Mouse (Mus musculus) ovary, postnatal 36 days (tissue): ENCODE data around the gene Gm2a.
A peak's percentile ranks its signal among the peaks of the same experiment; 100 is the strongest.
"Not testable (repeated sequence)": the region's sequence is repeated elsewhere in the genome, so short reads cannot be mapped to it uniquely, and the experiment has no call there.

ENCODE experiments used
- DNase-seq: peaks from one replicate; pipeline ENCODE4 v3.0.0; 2022; ENCODE audit warnings: low spot score, mixed read lengths

Gene Gm2a

GRCm38 (mm10) chr11:55097463-55098188 lies at the start of gene Gm2a:
Gene Gm2a, plus strand, starts transcription at chr11:55098115.
- peak; percentile 94 for DNase-seq

DNA sequence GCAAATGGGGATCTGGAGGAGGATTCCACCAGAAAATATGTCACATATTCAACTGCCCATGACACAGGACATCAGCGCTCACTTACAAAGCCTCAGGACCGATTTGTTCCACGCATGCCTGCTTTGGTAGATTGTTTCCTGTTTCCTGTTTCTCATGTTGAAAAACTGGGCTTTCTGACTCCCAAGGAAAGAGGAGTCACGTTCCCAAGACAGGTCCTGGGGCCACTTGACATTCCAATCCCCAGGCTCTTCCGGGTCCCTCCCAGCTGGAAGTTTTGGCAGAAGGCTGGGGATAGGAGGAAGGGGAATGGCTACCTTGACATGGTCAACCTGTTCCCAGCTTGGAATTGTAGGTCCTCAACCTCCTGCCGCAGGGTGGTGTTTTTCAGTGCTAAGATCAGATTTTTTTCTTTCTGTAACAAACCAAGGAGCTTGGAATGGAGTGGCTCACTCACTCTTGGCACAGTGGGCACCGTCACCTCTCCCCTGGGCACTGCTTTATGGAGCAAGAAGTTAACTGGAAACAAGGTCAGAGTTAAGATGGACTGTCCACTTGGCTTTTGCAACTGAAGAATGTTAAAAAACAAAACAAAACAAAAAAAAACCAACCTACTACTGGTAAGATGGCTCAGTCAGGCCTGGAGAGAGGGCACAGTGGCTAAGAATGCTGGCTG lies 46.9 kb upstream of the Gm2a start:
- no peak for DNase-seq

- no peak for DNase-seq
These were observed 40.4 kb upstream of the Gm2a start for GRCm38 (mm10) chr11:55057511-55057910.

GRCm38 (mm10) chr11:55060802-55061201 lies 37.1 kb upstream of the Gm2a start:
- DNase-seq, result no peak

DNA sequence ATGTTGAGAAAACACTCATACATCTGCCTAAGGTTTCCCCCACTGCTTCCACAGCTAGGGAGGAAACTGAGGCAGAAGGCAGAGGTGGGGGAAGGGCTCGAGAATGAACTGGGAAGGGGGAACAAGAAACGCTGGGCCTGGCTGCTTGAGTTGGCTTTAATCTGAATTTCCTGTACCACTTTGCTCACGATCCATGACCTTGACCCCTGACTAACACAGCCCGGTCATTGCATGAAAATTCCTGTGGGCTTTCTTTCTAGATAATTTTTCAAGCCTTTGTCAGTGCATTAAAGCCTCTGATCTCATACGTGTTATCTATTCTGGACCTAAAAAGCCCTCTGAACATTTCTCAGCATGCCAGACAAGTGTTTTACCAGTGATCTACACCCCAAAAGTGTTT lies 35.1 kb upstream of the Gm2a start:
- no peak for DNase-seq

- no peak for DNase-seq
These were observed 31.0 kb upstream of the Gm2a start for GRCm38 (mm10) chr11:55066921-55067320.

GRCm38 (mm10) chr11:55069023-55069422 lies 28.9 kb upstream of the Gm2a start:
- no peak for DNase-seq

- DNase-seq, result no peak
These were observed 26.6 kb upstream of the Gm2a start for GRCm38 (mm10) chr11:55071344-55071743.

GRCm38 (mm10) chr11:55072467-55072866 lies 25.4 kb upstream of the Gm2a start:
- no peak for DNase-seq

- DNase-seq, result no peak
These were observed 24.7 kb upstream of the Gm2a start for GRCm38 (mm10) chr11:55073191-55073590.

DNA sequence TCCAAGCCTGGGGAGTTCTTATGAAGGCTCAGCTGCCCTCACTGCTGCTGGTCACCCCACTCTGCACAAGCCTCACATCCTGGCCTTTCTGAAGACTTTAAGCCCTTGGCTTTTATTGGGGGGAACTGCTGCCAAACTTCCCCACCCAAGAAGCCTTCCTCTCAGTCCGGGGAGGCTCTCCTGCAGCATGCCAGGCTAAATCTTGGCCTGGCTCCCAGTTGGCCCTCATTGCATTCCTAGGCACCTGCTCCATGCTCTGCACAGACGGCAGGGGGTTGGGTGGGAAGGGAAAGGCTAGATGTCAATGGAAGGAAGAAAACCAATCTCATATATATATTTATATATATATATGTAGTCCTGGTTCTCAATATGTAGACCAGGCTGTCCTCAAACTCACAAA lies 22.3 kb upstream of the Gm2a start:
- no peak for DNase-seq

- no peak for DNase-seq
These were observed 21.7 kb upstream of the Gm2a start for GRCm38 (mm10) chr11:55076234-55076633.

DNA sequence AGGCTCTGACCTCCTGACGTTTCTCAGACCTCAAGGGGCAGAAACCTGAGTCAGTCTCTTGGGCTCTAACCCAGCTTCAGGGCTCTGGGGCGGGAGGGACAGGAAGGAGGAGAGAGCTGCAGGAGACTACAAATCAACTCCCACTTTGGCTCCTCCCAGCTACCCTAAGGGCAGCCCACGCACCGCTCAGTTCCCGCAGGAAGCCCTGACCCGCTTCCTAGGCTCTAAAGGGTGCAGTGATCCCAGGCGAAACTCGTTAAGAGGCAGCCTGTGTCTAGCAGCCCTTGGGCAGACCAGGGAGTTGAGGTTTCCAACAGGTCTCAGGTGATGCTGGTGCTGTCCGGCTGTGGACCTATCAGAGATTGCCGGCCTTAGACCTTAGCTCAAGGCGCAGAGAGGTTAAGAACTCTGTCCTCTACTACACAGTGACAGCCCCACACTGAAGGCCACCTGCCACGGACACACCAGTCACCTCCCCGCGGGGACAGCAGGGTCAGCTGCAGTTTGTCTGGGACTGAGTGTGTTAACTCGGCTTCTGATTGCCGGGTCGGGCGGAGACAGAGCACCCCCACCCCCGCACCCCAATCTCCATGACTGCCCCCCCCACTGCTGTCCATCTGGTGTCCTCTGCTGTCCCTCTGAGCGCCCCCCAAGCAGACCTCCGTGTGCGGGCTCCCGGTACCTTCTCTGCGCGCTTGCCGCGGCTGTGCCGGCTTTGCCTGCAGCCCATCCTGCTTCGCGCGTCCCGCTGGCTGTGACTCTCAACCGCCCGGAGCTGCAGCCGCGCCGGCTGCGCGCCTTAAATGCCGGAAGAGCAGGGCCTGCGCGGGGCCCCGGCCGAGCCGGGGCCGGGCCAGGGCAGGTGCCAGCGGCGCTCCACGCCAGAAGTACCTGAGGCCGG lies 20.3 kb upstream of the Gm2a start, which contains the start of gene Ccdc69:
Gene Ccdc69, minus strand, starts transcription at position 801 of the 901 bp plus-strand sequence.
- peak; percentile 61 for DNase-seq

DNA sequence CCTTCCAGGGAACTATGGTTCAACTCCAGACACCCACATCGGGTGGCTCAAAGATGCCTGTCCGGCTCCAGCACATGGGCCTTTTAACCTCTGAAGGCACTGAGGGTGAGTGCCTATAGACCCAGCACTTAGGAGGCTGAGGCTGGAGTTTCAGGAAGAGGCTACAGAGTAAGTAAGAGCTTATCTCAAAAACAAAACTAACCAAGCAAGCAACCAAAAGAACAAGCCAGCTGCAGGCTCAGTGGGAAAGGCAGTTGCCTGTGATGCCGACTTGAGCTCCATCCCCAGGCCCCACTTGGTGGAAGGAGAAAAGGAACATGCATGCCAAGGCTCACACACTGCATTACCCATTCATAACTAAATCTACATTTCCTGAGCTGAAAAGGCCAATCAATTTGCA lies 19.4 kb upstream of the Gm2a start:
- no peak for DNase-seq

- no peak for DNase-seq
These were observed 18.7 kb upstream of the Gm2a start for GRCm38 (mm10) chr11:55079180-55079579.

DNA sequence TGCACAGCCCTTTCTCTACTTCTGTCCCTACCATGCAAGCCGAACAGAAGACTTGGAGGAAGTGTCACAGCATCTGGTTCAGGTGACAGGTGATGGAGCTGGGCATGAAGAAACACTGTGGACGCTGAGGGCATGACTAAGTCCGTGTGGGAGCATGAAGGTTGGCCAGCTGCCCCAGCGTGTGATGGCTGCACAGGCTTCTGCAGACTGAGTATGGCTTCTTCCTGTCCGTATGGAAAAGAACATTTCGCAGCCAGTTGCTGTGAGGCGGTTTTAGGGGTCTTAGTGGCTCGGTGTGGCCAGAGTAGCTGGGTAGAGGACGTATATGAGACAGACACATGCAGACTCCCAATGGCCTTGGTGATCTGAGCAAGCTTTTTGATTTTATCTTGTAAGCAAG lies 16.7 kb upstream of the Gm2a start:
- DNase-seq, result no peak

- no peak for DNase-seq
These were observed 13.3 kb upstream of the Gm2a start for GRCm38 (mm10) chr11:55084629-55085028.

GRCm38 (mm10) chr11:55085396-55085795 lies 12.5 kb upstream of the Gm2a start:
- DNase-seq, result no peak

DNA sequence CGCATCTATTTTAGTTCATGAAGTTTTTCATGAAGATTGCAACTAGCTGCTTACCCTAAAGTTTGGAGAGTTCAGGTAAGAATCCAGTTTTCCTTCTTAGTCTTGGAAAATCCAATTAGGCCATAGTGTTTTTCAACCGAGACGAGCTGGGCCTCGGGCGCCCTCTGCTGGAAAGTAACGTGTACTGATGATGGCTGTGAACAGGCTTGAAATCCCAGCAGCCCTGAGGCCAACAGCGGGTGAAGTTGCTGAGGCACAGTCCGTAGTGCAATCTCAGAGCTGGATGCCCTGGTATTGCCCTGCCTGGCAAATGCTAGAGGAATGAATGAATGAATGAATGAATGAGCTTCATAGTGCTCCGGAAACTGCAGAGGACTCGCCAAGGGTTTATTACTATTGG lies 10.9 kb upstream of the Gm2a start:
- DNase-seq, result peak; percentile 66

GRCm38 (mm10) chr11:55089892-55090291 lies 8.0 kb upstream of the Gm2a start:
- no peak for DNase-seq

GRCm38 (mm10) chr11:55093096-55093495 lies 4.8 kb upstream of the Gm2a start:
- no peak for DNase-seq

DNA sequence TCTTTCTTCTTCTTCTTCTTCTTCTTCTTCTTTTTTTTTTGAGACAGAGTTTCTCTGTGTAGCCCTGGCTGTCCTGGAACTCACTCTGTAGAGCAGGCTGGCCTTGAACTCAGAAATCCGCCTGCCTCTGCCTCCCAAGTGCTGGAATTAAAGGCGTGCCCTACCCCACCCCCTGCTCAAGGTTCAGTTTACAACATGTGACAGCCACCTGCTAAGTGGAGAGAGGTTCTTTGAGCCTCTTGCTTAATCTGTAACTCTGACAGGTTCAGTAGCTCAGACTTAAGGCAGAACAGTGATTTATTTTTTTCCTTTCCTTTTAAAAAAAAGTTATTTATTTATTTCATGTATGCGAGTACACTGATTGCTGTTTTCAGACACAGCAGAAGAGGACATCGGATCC lies 1.6 kb upstream of the Gm2a start:
- not testable (repeated sequence) for DNase-seq
